In genomic region chr13:108367496-108367895, GRCm38 (mm10) we compare ENCODE assay signal across 19 mouse cellular contexts.
"Had no signal": no experiment of that assay in that cellular context is flagged by ENCODE, and none has a peak within 500 bp of the region (broad histone marks: within the 10 kb centered on the region; RNA-seq: fewer than 3 reads in every experiment).

No protein-coding gene starts in this region.

- H3K36me3 ChIP-seq: hindbrain, embryonic 15.5 days had no signal

- H3K9me3 ChIP-seq: hindbrain, embryonic 12.5 days; hindbrain, embryonic 15.5 days; limb, embryonic 12.5 days; limb, embryonic 15.5 days; megakaryocyte, embryonic 14.5 days; midbrain, embryonic 10.5 days; midbrain, embryonic 13.5 days; neural tube, embryonic 13.5 days; stomach, embryonic 15.5 days had no signal

- H3K27me3 ChIP-seq: hindbrain, embryonic 12.5 days; hindbrain, embryonic 15.5 days; limb, embryonic 12.5 days; limb, embryonic 15.5 days; megakaryocyte, embryonic 14.5 days; midbrain, embryonic 13.5 days; neural tube, embryonic 13.5 days; stomach, embryonic 15.5 days had no signal

- ATAC-seq: intestine, embryonic 16.5 days; midbrain, embryonic 13.5 days; midbrain, embryonic 16.5 days had no signal

- DNase-seq: kidney, postnatal 4 days; left cerebral cortex, postnatal 4 days; retina, postnatal 1 day; right cerebral cortex, postnatal 25 days; spleen, adult 18-20 months; thymus, postnatal 25 days had no signal

- H3K4me3 ChIP-seq: hindbrain, embryonic 12.5 days; hindbrain, embryonic 15.5 days; limb, embryonic 12.5 days; limb, embryonic 15.5 days; megakaryocyte, embryonic 14.5 days; midbrain, embryonic 10.5 days; midbrain, embryonic 13.5 days; myocyte; neural tube, embryonic 13.5 days; stomach, embryonic 15.5 days had no signal

- H3K4me2 ChIP-seq: hindbrain, embryonic 12.5 days; hindbrain, embryonic 15.5 days; limb, embryonic 12.5 days; limb, embryonic 15.5 days; midbrain, embryonic 13.5 days; neural tube, embryonic 13.5 days; stomach, embryonic 15.5 days had no signal

- H3K4me1 ChIP-seq: hindbrain, embryonic 12.5 days; hindbrain, embryonic 15.5 days; limb, embryonic 12.5 days; limb, embryonic 15.5 days; midbrain, embryonic 10.5 days; midbrain, embryonic 13.5 days; stomach, embryonic 15.5 days had no signal

- H3K9ac ChIP-seq: hindbrain, embryonic 12.5 days; hindbrain, embryonic 15.5 days; limb, embryonic 12.5 days; limb, embryonic 15.5 days; liver, embryonic 14.5 days; midbrain, embryonic 13.5 days; neural tube, embryonic 13.5 days; stomach, embryonic 15.5 days had no signal

- H3K27ac ChIP-seq: hindbrain, embryonic 12.5 days; hindbrain, embryonic 15.5 days; limb, embryonic 12.5 days; limb, embryonic 15.5 days; liver, embryonic 14.5 days; midbrain, embryonic 10.5 days; midbrain, embryonic 13.5 days; neural tube, embryonic 13.5 days; stomach, embryonic 15.5 days had no signal
